Mouse (Mus musculus): ENCODE results near the gene Gm21981. TPM values are rescaled to one million over a fixed set of nuclear protein-coding genes. Genes with fewer than 3 reads are reported as not detected.

The Gm21981 gene
- polyA plus RNA-seq, 1 experiment from 2014 or later, result 1.4 TPM

DNA sequence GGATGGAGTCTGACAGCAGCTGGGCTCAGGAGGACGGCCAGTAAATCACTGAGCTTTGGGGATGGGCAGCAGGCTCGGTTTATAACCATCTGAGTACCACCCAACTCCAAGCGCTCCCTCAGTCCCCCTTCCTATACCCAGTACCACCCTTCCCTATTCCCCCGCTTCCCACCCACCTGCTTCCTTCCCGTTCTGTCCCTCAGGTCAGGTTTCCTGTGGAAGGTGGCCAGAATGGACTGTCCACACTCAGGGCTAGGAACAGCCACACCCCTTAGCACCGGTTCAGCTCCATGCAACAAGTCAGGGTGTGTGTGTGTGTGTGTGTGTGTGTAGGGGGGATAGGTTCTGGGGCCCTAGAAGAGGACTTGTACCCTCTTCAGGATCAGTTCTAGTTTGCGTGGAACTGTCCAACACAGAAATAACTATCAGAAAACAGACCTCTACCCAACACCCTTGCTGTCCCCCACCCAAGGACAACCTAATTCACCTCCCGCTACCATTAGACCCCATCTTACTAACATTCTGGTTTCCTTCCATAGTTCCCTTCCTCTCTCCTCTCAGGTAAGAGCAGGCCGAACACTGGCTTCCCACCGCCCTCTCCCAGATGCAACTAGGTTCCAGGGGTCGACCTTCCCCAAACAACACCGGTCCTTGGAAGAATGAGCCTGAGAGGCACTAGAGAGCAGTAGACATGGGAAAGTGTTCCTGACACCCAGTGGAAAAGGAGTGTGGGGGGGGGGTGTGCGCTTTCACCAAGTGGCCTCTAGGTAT, 399 bp downstream of the Gm21981 start:
- Histone ChIP-seq H3K27me3 (ENCODE audit: control insufficient read depth, insufficient read depth, low read length) (peaks cover 3% of the 10 kb centered on the region; the same call in 1 of the 2 replicates), H3K9ac (ENCODE audit: low read length) (peak overlapping the region; percentile 70), H3K9me3 (ENCODE audit: control insufficient read depth, low read length) (no peaks in the 10 kb centered on the region), H3K4me3 (ENCODE audit: control insufficient read depth in 1 of 2, insufficient read depth in 1 of 2, low read depth in 1 of 2, low read length in 2 of 2) (peak overlapping the region; percentile 77 to 85), H3K4me1 (ENCODE audit: control insufficient read depth in 2 of 2, insufficient read depth in 2 of 2, low read length in 2 of 2) (peaks cover 3 to 12% of the 10 kb centered on the region in 2 experiments; a peak in 3 of 4 replicates), H3K27ac (replicated peaks in 1 of 2; ENCODE audit: control insufficient read depth in 1 of 2, insufficient read depth in 1 of 2, low read depth in 2 of 2, low read length in 2 of 2) (peak overlapping the region in 1 of 2 experiments; percentile 39; a peak in 2 of 4 replicates), H3K36me3 (ENCODE audit: control insufficient read depth, insufficient read depth, low read length) (no peaks in the 10 kb centered on the region; the same call in 1 of the 2 replicates), H3K4me2 (ENCODE audit: low read length) (peak overlapping the region; percentile 90)
- no peak for ATAC-seq (ENCODE audit: insufficient number of reproducible peaks, insufficient read depth, low FRiP score, low read depth)
- WGBS, result 32% methylated on average over 13 of the region's 13 CpGs

DNA sequence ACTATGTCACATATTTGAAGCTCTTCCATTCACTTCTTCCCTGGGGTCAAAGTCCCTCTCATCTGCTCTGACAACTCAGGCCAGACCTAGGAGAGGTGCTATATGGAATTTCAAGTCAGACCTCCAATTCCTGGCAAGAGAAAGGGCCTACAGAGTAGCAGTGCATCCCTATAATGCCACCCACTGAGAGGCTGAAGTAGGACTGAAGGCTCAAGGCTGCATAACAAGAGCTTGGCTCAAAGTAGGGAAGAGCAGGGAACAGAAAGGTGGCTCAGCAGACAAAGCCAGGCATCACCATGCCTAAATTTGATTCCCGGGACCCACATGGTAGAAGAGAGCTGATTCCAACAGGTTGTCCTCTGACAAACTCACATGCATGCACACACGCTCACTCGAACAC, 2.6 kb downstream of the Gm21981 start:
- Histone ChIP-seq H3K9ac (ENCODE audit: low read length) (no peak overlapping the region), H3K27ac (replicated peaks in 1 of 2; ENCODE audit: control insufficient read depth in 1 of 2, insufficient read depth in 1 of 2, low read depth in 2 of 2, low read length in 2 of 2) (no peak overlapping the region), H3K36me3 (ENCODE audit: control insufficient read depth, insufficient read depth, low read length) (peaks cover 2% of the 10 kb centered on the region), H3K9me3 (ENCODE audit: control insufficient read depth, low read length) (no peaks in the 10 kb centered on the region), H3K4me2 (ENCODE audit: low read length) (no peak overlapping the region), H3K4me3 (ENCODE audit: control insufficient read depth in 1 of 2, insufficient read depth in 1 of 2, low read depth in 1 of 2, low read length in 2 of 2) (no peak overlapping the region), H3K4me1 (ENCODE audit: control insufficient read depth in 2 of 2, insufficient read depth in 2 of 2, low read length in 2 of 2) (peaks cover 8 to 20% of the 10 kb centered on the region in 2 experiments), H3K27me3 (ENCODE audit: control insufficient read depth, insufficient read depth, low read length) (peaks cover 3% of the 10 kb centered on the region; the same call in 1 of the 2 replicates)
- 94% methylated on average over 3 of the region's 3 CpGs for WGBS
- no peak for ATAC-seq (ENCODE audit: insufficient number of reproducible peaks, insufficient read depth, low FRiP score, low read depth)

DNA sequence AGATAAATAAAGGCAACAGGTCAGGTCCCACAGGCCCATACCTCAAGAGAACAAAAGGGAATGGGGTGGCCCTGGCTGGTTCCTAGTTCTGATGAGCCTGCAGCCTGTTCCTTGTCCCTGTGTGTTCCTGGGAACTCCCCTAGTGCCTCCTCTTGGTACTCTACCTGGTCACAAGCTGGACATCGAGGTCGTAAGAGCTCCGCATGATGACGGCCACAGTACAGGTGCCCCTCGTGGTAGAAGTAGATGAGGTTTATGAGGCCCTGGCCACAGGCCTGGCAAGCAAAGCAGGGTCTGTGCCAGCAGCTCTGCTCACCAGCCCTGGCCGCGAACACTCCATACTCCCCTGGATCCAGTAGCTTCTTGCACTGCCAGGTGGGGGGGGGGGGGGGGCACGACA, 4.4 kb downstream of the Gm21981 start:
- H3K9me3 ChIP-seq (ENCODE audit: control insufficient read depth, low read length), result no peaks in the 10 kb centered on the region
- H3K9ac ChIP-seq (ENCODE audit: low read length), result no peak overlapping the region
- no peak for ATAC-seq (ENCODE audit: insufficient number of reproducible peaks, insufficient read depth, low FRiP score, low read depth)
- WGBS, result 71% methylated on average over 8 of the region's 8 CpGs
- no peak overlapping the region for H3K27ac ChIP-seq (replicated peaks in 1 of 2; ENCODE audit: control insufficient read depth in 1 of 2, insufficient read depth in 1 of 2, low read depth in 2 of 2, low read length in 2 of 2)
- no peak overlapping the region for H3K4me3 ChIP-seq (ENCODE audit: control insufficient read depth in 1 of 2, insufficient read depth in 1 of 2, low read depth in 1 of 2, low read length in 2 of 2)
- H3K36me3 ChIP-seq (ENCODE audit: control insufficient read depth, insufficient read depth, low read length), result peaks cover 19% of the 10 kb centered on the region
- peak overlapping the region; percentile 90; the same call in 1 of the 2 replicates for H3K4me2 ChIP-seq (ENCODE audit: low read length)
- H3K4me1 ChIP-seq (ENCODE audit: control insufficient read depth in 2 of 2, insufficient read depth in 2 of 2, low read length in 2 of 2), result peaks cover 8 to 20% of the 10 kb centered on the region in 2 experiments
- H3K27me3 ChIP-seq (ENCODE audit: control insufficient read depth, insufficient read depth, low read length), result 0 out of 2 replicates have a peak, but pooled peaks cover 3% of the 10 kb centered on the region

DNA sequence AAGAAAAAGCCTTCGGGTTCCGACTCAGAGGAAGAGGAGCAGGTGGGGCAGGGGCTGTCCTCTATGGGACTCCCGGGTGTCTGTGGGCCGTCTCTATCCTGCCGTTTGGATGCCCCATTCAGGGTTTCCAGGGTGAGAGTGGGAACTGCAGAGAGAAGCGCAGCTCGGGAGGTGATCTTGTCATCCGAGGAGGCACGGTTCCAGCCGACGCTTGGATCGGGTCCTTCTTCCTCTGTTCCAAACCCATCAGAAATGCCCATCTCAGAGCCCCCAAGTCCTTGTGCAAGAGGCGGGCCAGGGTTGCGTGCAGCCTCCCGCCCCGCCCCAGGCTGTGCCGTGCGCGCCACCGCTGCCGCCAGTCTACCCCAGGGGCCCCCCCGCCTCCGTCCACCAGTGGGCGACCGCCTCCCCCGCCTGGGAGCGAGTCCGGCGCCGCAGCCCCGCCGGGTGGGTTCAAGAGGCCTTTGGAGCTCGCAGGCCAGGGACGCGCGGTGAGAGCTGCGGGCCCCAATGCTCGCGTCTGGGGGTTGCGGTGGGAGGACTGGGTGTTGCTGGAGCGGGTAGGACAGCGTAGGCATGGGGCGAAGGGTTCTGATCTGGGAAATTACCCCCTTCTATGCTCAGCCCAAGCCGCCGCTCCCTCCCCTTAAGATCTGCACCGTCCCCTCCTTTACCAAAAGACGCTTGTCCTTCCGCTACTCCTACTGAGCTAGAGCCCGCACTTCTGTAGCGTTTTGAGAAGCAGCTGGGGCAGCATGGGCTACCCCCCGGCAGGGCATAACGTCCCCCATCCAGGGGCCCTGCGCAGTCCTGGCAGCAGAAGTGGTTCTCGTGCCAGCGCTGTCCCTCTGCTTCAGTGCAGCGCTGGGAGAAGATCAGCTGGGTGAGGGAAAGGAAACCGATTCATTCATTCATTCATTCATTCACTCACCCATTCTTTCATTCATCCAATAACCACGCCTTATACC, 5.4 kb downstream of the Gm21981 start, which contains the start of gene Frs3:
Frs3 (plus strand) TSS at position 423 of the 968 bp plus-strand sequence.
- Histone ChIP-seq H3K27ac (replicated peaks in 1 of 2; ENCODE audit: control insufficient read depth in 1 of 2, insufficient read depth in 1 of 2, low read depth in 2 of 2, low read length in 2 of 2) (peak within 1 kb of the TSS; percentile 61 to 76), H3K4me3 (ENCODE audit: control insufficient read depth in 1 of 2, insufficient read depth in 1 of 2, low read depth in 1 of 2, low read length in 2 of 2) (peak within 1 kb of the TSS; percentile 83 to 84), H3K4me1 (ENCODE audit: control insufficient read depth in 2 of 2, insufficient read depth in 2 of 2, low read length in 2 of 2) (peaks cover 4 to 14% of the 10 kb centered on the region in 2 experiments), H3K9me3 (ENCODE audit: control insufficient read depth, low read length) (no peaks in the 10 kb centered on the region), H3K36me3 (ENCODE audit: control insufficient read depth, insufficient read depth, low read length) (peaks cover 29% of the 10 kb centered on the region), H3K27me3 (ENCODE audit: control insufficient read depth, insufficient read depth, low read length) (0 out of 2 replicates have a peak, but pooled peaks cover 3% of the 10 kb centered on the region), H3K9ac (ENCODE audit: low read length) (peak within 1 kb of the TSS; percentile 88), H3K4me2 (ENCODE audit: low read length) (peak within 1 kb of the TSS; percentile 90)
- ATAC-seq (ENCODE audit: insufficient number of reproducible peaks, insufficient read depth, low FRiP score, low read depth), result peak; percentile 64
- 1% methylated on average over 58 of the region's 58 CpGs for WGBS

DNA sequence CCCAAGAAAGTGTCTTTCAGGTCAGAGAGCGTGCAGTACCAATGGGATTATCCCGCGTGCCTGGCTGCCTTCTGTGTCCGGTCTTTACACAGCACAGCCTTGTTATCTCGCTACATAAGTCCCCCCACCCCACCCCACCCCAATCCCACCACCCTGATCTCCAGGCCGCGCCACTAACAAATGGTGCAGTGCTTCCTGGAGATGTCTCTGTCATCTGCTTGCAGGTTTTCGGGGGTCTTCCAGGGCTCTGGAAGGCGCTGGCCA, 6.0 kb downstream of the Gm21981 start, which contains the start of gene Tomm6:
Tomm6 (minus strand) TSS at position 43 of the 264 bp plus-strand sequence.
- Histone ChIP-seq H3K9ac (ENCODE audit: low read length) (peak within 1 kb of the TSS; percentile 88), H3K4me1 (ENCODE audit: control insufficient read depth in 2 of 2, insufficient read depth in 2 of 2, low read length in 2 of 2) (peaks cover 4 to 13% of the 10 kb centered on the region in 2 experiments; a peak in 3 of 4 replicates), H3K36me3 (ENCODE audit: control insufficient read depth, insufficient read depth, low read length) (peaks cover 35% of the 10 kb centered on the region), H3K4me2 (ENCODE audit: low read length) (peak within 1 kb of the TSS; percentile 90), H3K9me3 (ENCODE audit: control insufficient read depth, low read length) (no peaks in the 10 kb centered on the region), H3K27ac (replicated peaks in 1 of 2; ENCODE audit: control insufficient read depth in 1 of 2, insufficient read depth in 1 of 2, low read depth in 2 of 2, low read length in 2 of 2) (peak within 1 kb of the TSS; percentile 61 to 76), H3K4me3 (ENCODE audit: control insufficient read depth in 1 of 2, insufficient read depth in 1 of 2, low read depth in 1 of 2, low read length in 2 of 2) (peak within 1 kb of the TSS; percentile 83 to 84), H3K27me3 (ENCODE audit: control insufficient read depth, insufficient read depth, low read length) (0 out of 2 replicates have a peak, but pooled peaks cover 3% of the 10 kb centered on the region)
- WGBS, result under 1% methylated on average over 9 of the region's 9 CpGs
- ATAC-seq (ENCODE audit: insufficient number of reproducible peaks, insufficient read depth, low FRiP score, low read depth), result no peak; the same call in 1 of the 2 replicates

DNA sequence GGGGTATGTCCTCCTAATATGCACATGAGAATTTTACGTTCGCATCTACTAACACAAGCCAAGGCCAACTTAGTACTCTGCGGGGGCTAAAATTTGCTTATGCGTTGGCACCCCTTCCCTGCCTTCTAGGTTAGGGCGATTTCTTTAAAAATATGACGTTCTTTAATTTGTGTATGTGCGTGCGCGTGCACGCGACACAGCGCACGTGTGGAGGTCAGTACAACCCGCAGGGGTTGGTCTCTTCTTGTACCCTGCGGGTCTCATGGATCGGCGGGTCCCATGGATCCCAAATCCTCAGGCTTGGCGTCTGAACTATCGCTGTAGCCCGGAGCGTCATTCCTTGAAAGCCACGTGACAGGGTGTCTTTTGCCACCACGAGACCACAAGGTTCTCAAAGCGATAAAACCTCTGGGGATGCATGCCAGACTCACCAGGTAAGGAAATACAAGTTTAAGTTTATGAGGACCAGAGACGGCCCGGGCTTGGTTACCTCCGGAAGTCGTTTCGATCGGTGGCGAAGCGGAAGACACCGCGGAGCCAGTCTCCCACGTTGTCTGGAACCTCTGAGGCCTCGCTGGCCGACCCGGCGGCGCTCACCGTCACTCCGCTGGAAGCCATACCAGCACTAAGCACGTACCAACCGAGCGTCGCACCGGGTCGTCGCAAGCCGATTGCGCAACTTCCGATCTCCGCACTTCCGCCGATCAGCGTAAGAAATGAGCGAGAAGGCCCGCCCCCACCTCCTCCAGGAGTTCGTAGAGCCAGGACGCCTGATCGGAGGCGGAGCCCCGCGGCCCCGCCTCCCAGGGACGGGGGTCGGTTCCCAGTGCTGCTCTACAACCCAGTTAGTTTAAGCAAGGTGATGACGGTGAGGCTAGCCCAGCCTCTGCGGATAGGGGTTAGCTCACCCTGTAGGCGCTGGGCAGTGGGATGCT, 6.6 kb downstream of the Gm21981 start:
- peak overlapping the region; percentile 88 for H3K9ac ChIP-seq (ENCODE audit: low read length)
- H3K4me1 ChIP-seq (ENCODE audit: control insufficient read depth in 2 of 2, insufficient read depth in 2 of 2, low read length in 2 of 2), result peaks cover 4 to 13% of the 10 kb centered on the region in 2 experiments; a peak in 3 of 4 replicates
- peak overlapping the region; percentile 90 for H3K4me2 ChIP-seq (ENCODE audit: low read length)
- 0 out of 2 replicates have a peak, but pooled peaks cover 3% of the 10 kb centered on the region for H3K27me3 ChIP-seq (ENCODE audit: control insufficient read depth, insufficient read depth, low read length)
- ATAC-seq (ENCODE audit: insufficient number of reproducible peaks, insufficient read depth, low FRiP score, low read depth), result peak; percentile 79
- no peaks in the 10 kb centered on the region for H3K9me3 ChIP-seq (ENCODE audit: control insufficient read depth, low read length)
- H3K27ac ChIP-seq (replicated peaks in 1 of 2; ENCODE audit: control insufficient read depth in 1 of 2, insufficient read depth in 1 of 2, low read depth in 2 of 2, low read length in 2 of 2), result peak overlapping the region; percentile 61 to 76
- H3K4me3 ChIP-seq (ENCODE audit: control insufficient read depth in 1 of 2, insufficient read depth in 1 of 2, low read depth in 1 of 2, low read length in 2 of 2), result peak overlapping the region; percentile 83 to 84
- H3K36me3 ChIP-seq (ENCODE audit: control insufficient read depth, insufficient read depth, low read length), result peaks cover 40% of the 10 kb centered on the region
- under 1% methylated on average over 70 of the region's 70 CpGs for WGBS
